Mouse (Mus musculus) spleen, adult 10 weeks (tissue): ENCODE data around the gene Sfxn3. TPM values are rescaled to one million over a fixed set of nuclear protein-coding genes. Genes with fewer than 3 reads are reported as not detected.

Experiments used
- polyA plus RNA-seq: library from polyadenylated mRNA; stranded (reverse); fragments of 350-450 nt; fragmentation: Illumina TruSeq; extraction: RNeasy Lipid Tissue Mini Kit (QIAGEN cat#74804); gene quantifications from one replicate; pipeline ENCODE4 v1.2.3, GENCODE M21; 2015; ENCODE audit warnings: low replicate concordance; ENCODE audit not compliant: insufficient read depth

Gene Sfxn3
- 38.2 TPM for polyA plus RNA-seq

GRCm38 (mm10) chr19:45047417-45047934, at the start of gene Sfxn3:
Gene Sfxn3, plus strand, starts transcription at chr19:45047503.

DNA sequence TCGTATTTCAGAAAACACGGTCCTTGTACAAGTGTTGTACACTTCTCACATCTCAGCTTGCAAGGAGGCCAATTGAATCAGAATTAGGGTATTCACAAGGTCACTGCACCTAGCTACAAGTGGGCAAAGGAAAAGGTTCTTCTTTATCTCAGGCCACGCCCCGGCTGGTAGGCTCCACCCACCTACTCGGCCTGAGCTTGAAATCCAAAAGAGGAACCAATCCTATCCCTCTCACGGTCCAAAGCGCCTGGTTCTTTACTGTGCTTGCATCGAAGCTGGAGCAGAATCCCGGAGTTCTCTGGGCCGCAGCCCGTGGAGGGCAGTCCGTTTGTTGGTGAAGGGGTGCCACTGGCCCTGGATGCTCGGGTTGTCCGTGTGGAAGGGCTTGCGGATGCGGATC, 41.9 kb upstream of the Sfxn3 start, which contains the start of gene Twnk:
TSS of gene Twnk (plus strand) at position 220 of the 400 bp plus-strand sequence.

GRCm38 (mm10) chr19:45005957-45006712, 41.2 kb upstream of the Sfxn3 start, which contains the start of gene Mrpl43:
Gene Mrpl43, minus strand, starts transcription at chr19:45006442.

GRCm38 (mm10) chr19:45014335-45014971, 32.9 kb upstream of the Sfxn3 start, which contains the start of gene Lzts2:
Gene Lzts2, plus strand, starts transcription at chr19:45014414.

DNA sequence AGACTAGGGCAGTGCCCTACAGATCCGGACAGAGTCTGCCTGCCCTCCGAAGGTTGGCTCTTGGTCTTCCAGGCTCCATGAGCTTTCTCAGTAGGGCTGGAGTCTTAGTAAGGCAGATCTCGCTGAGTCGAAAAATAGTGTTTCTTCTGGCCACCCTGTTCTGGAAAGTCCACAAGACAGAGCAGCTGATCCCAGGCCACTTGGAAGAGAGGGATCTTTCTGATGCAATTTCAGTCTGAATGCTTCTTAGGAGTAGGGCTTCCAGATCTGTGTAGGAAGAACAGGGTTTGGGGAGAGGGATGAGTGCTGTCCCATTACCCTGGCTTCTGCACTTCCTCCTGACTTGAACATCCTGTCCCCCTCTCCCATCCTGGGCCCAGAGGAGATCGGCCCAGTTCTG, 1.7 kb upstream of the Sfxn3 start, which contains the start of gene Pdzd7:
TSS of gene Pdzd7 (minus strand) at position 67 of the 400 bp plus-strand sequence.

DNA sequence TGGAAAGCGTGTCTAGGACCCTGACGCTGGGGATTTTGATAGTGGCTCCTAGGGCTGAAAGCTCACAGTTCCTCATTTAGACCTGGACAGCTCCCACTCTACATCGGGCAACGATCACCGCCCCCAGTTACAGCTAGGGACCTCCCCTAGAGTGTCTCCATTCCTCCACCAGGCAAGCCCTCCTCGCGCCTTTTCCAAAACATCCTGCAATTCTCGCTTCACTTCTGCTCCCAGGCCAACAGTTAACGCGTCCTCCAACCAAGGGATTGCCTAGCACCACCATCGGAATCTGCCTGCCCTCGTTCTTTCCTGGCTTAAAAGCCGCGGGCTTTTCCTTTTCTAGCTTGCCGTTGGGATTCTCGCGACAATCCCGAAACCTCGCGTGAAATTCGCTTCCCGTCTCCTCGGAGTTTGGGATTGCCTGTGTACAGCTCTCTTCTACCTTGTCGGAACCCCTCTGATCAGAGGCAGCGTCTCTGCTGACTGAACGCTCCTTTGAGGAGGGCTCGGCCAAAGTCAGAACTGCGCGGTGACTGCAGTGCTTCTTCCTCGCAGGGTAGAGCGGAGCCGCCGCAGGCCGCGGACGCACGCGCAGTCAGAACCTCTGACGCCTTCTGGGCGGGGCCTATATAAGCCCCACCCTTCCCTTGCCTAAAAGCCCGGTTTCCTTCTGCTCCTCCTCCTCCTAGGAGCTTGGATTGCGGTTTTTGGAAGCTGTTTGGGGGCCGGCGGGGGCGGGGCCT, 27.4 kb downstream of the Sfxn3 start, which contains the start of gene Kazald1:
TSS of gene Kazald1 (plus strand) at position 662 of the 743 bp plus-strand sequence.

Other genes starting within 250 kb of the Sfxn3 start
- gene Slf2, start 116.4 kb upstream of the Sfxn3 start, polyA plus RNA-seq: 48.8 TPM
- gene Sema4g, start 58.4 kb upstream of the Sfxn3 start, polyA plus RNA-seq: 0.43 TPM
- 10.0 TPM for gene Twnk, start 41.8 kb upstream of the Sfxn3 start, polyA plus RNA-seq
- 27.6 TPM for gene Mrpl43, start 41.1 kb upstream of the Sfxn3 start, polyA plus RNA-seq
- 1.8 TPM for gene Lzts2, start 33.1 kb upstream of the Sfxn3 start, polyA plus RNA-seq
- not detected for gene Pdzd7, start 1.8 kb upstream of the Sfxn3 start, polyA plus RNA-seq
- 26.5 TPM for gene Kazald1, start 27.7 kb downstream of the Sfxn3 start, polyA plus RNA-seq
- gene Tlx1, start 103.2 kb downstream of the Sfxn3 start, polyA plus RNA-seq: 13.9 TPM
- gene Lbx1, start 188.3 kb downstream of the Sfxn3 start, polyA plus RNA-seq: not detected